Mouse (Mus musculus): ENCODE data around the gene Kif4. TPM values are rescaled to one million over a fixed set of nuclear protein-coding genes. Genes with fewer than 3 reads are reported as not detected.

Kif4 gene
- total RNA-seq, 2 experiments from 2014 or later: 0.66 to 0.98 TPM

DNA sequence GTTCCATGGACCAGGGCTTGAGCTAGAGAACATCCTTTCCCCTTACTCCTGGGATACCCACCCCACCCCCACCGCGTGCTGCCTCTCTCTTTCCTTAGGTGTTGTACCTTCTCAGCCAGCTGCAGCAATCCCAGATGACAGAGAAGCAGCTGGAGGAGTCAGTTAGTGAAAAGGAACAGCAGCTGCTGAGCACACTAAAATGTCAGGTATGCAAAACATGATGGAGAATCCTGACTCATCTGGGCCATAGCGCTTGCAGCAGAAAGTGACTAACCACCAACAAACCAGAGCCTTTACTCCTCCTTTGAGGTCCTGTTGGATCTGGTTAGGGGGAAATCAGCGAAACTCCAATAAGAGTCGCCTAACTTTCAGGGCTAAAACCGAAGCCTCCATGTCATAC, 90.6 kb downstream of the Kif4 start:
- DNase-seq (ENCODE audit: low spot score in 2 of 2): no peak
- intact Hi-C loops (cut with DNase I): no loop called here

DNA sequence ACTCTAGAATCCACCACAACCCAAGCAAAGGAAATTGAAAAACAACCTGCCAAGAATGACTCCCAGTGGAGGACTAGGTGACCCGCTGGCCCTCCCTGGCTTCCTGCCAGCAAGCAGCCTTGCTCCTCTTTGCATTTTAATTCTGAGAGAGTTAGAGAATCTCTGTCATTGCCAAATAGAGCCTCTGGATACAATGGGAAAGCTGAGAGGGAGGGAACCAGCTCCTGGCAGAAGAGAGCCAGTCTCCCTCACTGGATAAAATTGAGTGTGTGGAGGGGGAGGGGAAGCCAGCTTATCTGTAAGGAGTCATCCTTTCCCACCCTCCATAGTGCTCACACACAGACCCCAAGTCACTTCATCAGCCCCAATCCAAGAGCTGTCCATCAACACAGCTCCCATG, 103.4 kb downstream of the Kif4 start:
- intact Hi-C loops (cut with DNase I): no loop called here
- DNase-seq (ENCODE audit: low spot score in 2 of 2): peak in 1 of 2 experiments; percentile 2

DNA sequence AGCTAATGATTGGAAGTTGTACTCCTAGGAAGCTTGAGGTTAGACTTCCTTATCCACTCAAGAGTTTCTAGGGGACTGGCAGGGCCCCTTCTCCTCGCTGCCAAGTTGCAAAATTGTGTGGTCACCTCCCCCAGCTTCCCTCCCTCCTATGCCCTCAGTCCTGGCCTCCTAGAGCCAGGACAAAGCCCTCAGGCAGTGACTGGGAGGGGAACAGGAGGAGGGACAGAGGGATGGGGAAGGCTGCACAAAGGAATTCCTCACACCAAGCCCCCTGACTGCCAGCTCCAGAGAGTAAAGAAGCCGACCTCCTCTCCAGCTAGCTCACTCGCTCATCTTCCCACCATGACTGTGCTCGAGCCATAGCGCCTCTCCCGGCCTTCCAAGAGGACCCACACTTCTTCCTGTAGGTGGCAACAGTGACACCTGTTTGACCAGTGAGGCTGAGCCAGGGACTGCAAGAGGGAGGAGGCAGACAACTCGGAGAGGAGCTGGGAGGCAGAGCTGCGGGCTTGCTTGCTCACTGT, 104.2 kb downstream of the Kif4 start, which contains the start of gene Gdpd2:
Gene Gdpd2, plus strand, starts transcription at position 209 of the 524 bp plus-strand sequence.
- DNase-seq (ENCODE audit: low spot score in 2 of 2): peak; percentile 4 to 47
- intact Hi-C loops (cut with DNase I): loop anchor here (10.0 kb wide), 1 partner anchor 105 kb away; the partner anchor contains the start of genes Kif4 and Pdzd11

DNA sequence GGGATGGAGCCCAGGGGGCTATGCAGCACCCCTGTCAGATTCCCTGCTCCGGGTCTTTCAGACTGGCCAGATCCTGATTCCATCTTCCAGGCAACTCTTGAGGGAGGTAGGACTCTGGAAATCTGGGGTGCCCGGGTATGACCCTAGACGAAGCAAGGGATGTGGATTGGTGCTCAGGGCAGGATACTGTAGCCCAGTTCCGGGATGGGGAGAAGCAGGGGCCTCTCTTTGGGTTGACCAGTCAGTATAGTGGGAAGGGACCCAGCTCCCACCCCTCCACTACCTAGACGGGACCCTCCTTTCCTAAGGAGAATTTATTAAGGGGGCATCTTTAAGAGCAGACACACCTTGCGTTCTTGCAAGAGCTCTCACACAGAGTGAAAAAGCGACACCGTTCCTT, 104.7 kb downstream of the Kif4 start:
- intact Hi-C loops (cut with DNase I): loop anchor here (10.0 kb wide), 1 partner anchor 105 kb away; the partner anchor contains the start of genes Kif4 and Pdzd11
- no peak for DNase-seq (ENCODE audit: low spot score in 2 of 2)

DNA sequence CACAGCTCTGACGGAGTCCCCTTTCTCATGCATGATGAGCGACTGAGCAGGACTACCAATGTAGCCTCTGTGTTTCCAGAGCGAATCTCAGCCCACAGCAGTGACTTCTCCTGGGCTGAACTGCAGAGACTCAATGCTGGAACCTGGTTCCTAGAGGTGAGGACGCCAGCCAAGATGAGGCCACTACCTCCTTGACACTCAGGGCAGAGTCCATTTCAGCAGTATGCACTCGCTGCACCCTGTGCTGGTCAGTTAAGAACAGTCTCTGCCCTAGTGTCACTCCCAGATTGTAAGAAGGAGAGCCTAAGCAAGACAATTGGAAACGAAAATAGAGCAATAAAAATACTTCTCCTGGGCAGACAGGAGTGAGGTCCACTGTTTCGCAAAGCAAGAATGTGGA, 108.8 kb downstream of the Kif4 start:
- intact Hi-C loops (cut with DNase I): loop anchor here (10.0 kb wide), 1 partner anchor 110 kb away; the partner anchor contains the start of genes Kif4 and Pdzd11

DNA sequence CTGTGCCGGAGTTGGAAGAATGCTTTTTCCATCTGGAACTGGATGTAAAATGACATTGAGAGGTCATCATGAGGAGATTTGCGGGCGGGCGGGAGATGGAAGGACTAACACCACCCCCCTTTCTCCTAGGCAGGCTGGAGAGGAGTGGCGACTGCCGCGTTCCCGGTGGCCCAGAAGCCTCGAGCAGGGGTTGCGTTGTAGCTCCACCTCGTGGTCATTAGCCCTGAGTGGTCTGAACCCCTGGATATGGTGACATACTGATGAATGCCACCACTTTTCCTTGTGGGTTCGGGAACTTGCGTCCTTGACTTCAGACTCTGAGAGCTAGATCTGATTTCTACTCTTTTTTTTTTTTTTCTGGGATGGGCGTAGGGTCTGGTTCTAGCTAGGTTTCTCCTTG, 113.4 kb downstream of the Kif4 start:
- intact Hi-C loops (cut with DNase I): loop anchor here (1.0 to 10.0 kb wide), 2 partner anchors 114 to 245 kb away; partner anchors contain the start of genes Igbp1, Kif4 and Pdzd11
- DNase-seq (ENCODE audit: low spot score in 2 of 2): peak; percentile 62 to 69

More for the DNA sequence above, 108.8 kb downstream of the Kif4 start:
- DNase-seq (ENCODE audit: low spot score in 2 of 2): no peak

DNA sequence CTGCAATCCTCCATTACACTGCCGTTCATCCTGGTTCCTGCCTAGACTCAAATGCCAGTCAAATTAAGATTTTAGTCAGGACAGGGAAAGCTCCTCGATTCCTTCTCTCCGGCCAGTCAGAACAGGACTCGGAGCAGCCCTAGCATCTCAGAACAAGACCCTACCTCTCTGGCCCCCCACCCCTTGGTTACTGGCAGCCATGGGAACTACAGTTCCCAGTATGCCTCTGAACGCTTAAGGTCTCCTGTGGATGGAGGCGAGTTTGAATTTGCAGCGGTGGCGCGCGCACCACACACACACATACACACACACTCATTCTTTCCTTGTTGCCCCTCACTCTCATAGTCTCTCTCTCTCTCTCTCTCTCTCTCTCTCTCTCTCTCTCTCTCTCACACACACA, 113.9 kb downstream of the Kif4 start:
- DNase-seq (ENCODE audit: low spot score in 2 of 2): peak; percentile 11 to 44
- intact Hi-C loops (cut with DNase I): loop anchor here (1.0 to 10.0 kb wide), 2 partner anchors 115 to 245 kb away; partner anchors contain the start of genes Igbp1, Kif4 and Pdzd11

DNA sequence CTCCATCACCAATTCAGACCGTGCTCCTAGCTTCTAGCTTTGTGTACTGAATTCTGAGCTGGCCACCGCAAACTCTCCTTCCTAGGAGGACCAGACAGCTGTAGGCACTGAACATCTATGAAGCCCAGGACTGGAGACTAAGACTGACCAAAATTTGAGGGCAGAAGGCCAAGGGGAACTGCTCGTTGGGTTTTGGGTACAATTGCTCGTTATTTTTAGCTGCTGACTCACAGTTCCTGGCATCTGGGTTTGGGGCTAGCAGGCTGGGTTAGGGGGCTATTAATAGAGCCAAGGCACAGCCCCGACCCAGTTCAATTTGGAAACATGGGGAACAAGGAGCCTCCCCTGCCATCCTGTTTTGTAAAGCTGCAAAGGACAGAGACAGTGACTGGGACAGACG, 115.2 kb downstream of the Kif4 start:
- intact Hi-C loops (cut with DNase I): loop anchor here (10.0 kb wide), 2 partner anchors 204 to 384 kb away; no protein-coding TSS in a partner anchor
- DNase-seq (ENCODE audit: low spot score in 2 of 2): peak; percentile 2 to 29

DNA sequence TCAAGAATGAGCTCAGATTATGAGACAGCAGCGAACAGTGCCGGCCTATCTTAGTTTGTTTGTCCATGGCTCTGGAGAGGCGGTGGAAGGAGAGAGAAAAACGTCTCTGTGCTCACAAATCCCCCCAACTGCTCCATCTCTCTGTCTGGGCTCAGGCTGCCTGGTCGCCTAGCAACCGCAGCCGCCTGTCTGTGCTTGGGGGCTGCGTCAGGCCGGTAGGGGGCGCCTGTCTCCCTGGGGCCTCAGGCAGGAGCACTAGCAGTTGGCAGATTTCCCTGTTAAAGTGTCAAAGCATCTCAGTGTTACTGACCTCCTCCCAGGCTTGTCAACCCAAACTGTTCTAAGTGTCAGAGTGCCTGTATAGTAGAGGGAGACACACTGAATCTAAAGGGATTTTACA, 116.4 kb downstream of the Kif4 start:
- peak; percentile 80 to 83 for DNase-seq (ENCODE audit: low spot score in 2 of 2)
- intact Hi-C loops (cut with DNase I): loop anchor here (10.0 kb wide), 2 partner anchors 203 to 383 kb away; no protein-coding TSS in a partner anchor

DNA sequence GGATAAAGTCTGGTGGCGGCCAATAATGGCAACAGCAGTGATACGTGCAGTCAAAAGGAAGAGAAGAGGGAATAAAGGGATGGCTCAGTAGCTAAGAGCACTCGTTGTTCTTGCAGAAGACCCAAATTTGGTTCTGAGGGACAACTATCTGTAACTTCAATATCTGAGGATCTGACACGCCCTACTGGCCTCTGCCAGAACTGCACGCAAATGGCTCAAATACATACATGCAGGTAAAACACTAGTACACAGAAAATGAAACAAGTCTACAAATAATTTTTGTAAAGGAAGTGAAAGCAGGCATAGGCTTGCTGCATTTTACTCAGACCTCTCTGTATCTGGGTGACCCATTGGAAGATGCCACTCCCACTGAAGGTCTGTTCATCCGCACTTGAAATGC, 140.3 kb downstream of the Kif4 start:
- no peak for DNase-seq (ENCODE audit: low spot score in 2 of 2)
- intact Hi-C loops (cut with DNase I): no loop called here

DNA sequence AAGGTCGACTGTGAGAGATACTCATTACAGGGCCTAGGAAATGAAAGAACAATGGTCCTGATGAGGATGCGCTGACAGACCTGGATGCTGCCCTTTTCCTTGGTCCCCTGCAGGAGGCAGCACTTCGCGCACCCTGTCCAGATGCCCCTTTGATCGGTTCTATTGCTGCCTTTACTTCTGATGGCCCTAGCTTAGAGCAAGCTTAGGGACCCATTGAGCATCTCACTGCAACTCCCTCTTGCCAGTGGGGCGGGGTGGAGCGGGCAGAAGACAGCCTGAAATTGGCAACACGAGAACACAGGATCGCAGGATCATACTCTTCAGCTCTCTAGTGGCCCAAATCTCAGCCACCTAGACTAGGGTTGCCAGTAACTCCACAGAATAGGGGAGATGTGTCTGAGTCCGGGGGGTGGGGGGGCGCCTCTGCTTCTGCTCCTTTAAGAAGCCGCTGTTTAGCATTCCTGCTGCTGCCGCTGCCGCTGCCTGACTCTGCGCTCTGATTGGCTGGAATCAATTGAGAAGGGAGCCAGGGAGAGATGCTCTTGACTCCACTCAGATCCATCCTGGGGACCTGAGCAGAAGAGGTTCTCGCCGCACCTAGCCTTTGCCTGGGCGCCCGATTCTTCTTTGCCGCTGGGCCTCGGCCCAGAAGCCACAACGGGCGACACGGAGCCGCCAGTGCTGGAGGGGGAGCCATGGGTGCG, 141.8 kb downstream of the Kif4 start, which contains the start of gene Dlg3:
Gene Dlg3, plus strand, starts transcription at position 542 of the 704 bp plus-strand sequence.
- DNase-seq (ENCODE audit: low spot score in 2 of 2): peak; percentile 70 to 85
- intact Hi-C loops (cut with DNase I): no loop called here

DNA sequence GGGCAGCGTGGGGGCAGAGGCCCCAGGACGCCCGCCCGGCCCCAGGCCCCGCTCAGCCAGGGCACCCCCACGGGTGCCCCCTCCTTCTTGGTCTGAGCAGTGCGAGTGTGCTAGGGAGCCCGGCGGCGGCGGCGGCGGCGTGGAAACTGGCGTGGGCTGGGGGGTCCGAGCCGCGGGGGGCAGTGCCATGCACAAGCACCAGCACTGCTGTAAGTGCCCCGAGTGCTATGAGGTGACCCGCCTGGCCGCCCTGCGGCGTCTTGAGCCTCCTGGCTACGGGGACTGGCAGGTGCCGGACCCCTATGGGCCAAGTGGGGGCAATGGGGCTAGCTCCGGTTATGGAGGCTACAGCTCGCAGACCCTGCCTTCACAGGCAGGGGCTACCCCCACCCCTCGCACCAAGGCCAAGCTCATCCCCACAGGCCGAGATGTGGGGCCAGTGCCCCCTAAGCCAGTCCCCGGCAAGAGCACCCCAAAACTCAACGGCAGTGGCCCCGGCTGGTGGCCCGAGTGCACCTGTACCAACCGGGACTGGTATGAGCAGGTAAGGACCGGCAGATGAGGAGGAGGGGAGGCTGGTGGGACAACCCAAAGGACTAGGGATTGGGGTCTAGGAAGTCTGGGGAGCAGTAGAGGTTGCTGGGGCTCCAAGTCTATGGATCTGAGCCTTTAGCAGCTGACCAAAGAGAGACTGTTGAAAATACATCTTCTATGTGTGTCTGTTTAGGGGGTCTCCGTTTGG, 142.5 kb downstream of the Kif4 start:
- DNase-seq (ENCODE audit: low spot score in 2 of 2): no peak
- intact Hi-C loops (cut with DNase I): no loop called here

DNA sequence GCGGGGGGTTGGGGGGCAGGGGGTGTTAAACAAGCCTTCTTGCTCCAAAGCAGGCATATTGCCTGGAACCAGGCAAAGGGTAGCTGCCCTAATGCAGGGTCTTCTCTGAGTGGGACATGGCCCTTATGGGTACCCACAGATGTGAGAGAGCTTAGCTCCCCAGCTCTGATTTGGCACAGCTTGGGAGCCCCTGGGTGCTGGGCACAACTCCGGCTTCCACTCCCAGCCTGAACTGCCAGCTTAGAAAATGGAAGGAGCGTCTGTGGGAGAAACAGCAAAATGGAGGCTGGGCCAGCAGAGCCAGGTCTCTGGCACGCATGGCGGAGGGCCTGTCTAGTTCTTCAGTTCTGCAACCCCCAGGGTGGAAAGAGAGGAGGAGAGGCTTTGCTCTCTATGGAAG, 143.7 kb downstream of the Kif4 start:
- intact Hi-C loops (cut with DNase I): no loop called here
- DNase-seq (ENCODE audit: low spot score in 2 of 2): no peak

DNA sequence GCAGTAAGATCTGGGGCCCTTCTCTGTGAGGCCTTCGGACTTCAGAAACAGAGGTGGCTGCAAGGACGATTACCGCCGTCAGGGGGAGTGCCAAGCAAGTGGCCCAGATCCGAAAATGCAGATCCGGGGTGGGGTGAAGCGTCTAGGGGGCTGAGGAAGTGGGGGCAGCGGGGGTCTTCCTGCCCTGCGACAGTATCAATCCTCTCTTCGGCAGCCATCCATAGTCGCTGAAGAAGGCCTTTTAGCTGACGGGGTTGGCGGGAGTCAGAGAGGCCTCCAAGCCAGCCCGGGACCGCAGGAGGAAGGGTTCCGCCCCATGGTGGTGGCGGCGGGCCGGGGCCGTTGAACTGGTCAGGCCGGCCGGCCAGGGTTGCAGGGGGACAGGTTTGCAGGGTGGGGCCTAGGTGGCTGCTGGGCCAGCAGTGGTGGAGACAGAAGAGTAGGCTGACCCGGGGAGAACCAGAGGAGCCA, 148.8 kb downstream of the Kif4 start:
- DNase-seq (ENCODE audit: low spot score in 2 of 2): peak in 1 of 2 experiments; percentile 42
- intact Hi-C loops (cut with DNase I): loop anchor here (10.0 kb wide), 1 partner anchor 170 kb away; no protein-coding TSS in a partner anchor

DNA sequence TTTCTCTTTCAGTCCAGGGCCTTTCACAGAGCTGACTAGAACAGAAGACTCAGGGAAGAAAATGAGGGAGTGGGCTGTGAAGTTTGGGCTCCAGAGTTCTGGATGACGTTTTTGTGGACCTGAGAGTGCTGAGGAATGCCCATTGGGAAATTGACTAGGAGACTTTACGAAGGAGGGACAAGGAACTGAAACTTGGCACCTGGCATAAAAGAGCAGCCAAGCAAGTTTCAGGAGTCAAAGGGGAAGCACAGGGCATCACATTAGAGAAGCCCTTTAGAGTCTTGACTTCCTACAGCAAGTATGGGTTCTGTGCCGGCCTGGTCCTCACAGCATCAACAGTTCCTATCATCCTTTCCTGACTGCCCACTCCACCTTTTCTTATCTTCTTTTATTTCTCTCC, 149.9 kb downstream of the Kif4 start:
- no peak for DNase-seq (ENCODE audit: low spot score in 2 of 2)
- intact Hi-C loops (cut with DNase I): loop anchor here (10.0 kb wide), 1 partner anchor 169 kb away; no protein-coding TSS in a partner anchor

DNA sequence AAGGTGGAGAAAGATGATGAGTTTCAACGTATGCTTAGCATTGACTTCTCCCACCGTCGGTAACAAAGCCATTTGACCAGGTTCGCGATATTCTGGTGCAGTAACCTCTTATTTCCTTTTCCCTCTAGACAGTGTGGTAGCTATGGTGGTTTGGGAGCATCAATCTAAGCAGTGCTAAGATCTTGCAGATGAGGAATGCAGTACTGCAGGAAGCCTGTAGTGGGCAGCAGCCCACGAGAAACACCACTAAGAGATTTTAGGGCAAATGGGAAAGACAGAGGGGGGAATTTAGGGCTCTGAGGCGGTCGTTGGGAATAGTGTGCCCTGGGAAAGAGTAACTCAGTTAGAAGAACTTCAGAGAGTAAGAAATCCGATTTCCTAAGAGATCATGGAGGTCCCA, 151.0 kb downstream of the Kif4 start:
- intact Hi-C loops (cut with DNase I): loop anchor here (10.0 kb wide), 1 partner anchor 168 kb away; no protein-coding TSS in a partner anchor
- peak; percentile 57 to 68 for DNase-seq (ENCODE audit: low spot score in 2 of 2)

Measured in left cerebral cortex, postnatal 25 days (tissue).